Mouse (Mus musculus): ENCODE data around the gene Gapdhs. TPM values are rescaled to one million over a fixed set of nuclear protein-coding genes. Genes with fewer than 3 reads are reported as not detected.
"Not testable (repeated sequence)": the region's sequence is repeated elsewhere in the genome, so short reads cannot be mapped to it uniquely, and the experiment has no call there.

Gapdhs gene
- total RNA-seq (2014; fragmentation: Nextera tagmentation), result not detected in 2 replicates
- total RNA-seq (2017), result not detected in 2 replicates
- not detected in 2 replicates for polyA plus RNA-seq (2012)

DNA sequence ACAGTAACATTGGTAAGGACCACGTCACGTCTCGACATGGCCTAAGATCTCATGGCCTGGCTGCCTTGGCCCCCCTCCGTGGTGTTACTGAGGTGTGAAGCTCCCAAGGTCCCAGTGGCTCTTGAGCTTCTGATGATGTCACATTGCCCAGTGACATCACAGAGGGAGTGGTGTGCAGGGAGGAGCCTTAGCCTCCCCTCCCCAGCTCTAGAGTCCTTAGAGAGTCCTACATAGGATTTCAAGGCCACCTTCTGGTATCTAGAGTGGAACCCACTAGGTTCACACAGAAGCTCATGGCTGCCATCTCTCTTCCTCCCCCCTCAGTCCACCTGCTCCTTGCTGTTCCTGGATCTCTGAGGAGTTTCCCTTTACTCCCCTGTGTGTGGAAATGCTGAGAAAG lies at the start of gene Gapdhs:
Gene Gapdhs (minus strand): TSS at position 65 of the 400 bp plus-strand sequence.
- H3K9me3 ChIP-seq (replicated peaks); H3K4me1 ChIP-seq (ENCODE audit: insufficient read depth, low read depth, low read length); H3K27me3 ChIP-seq (ENCODE audit: insufficient read depth, low read length); DNase-seq (ENCODE audit: low spot score); ATAC-seq (ENCODE audit: extremely low read depth, insufficient number of reproducible peaks, low FRiP score, poor library complexity, severe bottlenecking); H3K4me3 ChIP-seq (ENCODE audit: low read depth, low read length): not testable (repeated sequence)
- peaks cover 27% of the 10 kb centered on the region for H3K36me3 ChIP-seq (replicated peaks)

GRCm38 (mm10) chr7:30791921-30792320 lies 48.4 kb upstream of the Gapdhs start:
- ATAC-seq (ENCODE audit: extremely low read depth, insufficient number of reproducible peaks, low FRiP score, poor library complexity, severe bottlenecking) (no peak), DNase-seq (ENCODE audit: low spot score) (no peak)
- Histone ChIP-seq H3K36me3 (replicated peaks) (no peaks in the 10 kb centered on the region), H3K4me1 (ENCODE audit: insufficient read depth, low read depth, low read length) (no peaks in the 10 kb centered on the region), H3K27me3 (ENCODE audit: insufficient read depth, low read length) (no peaks in the 10 kb centered on the region), H3K4me3 (ENCODE audit: low read depth, low read length) (no peak overlapping the region), H3K9me3 (replicated peaks) (no peaks in the 10 kb centered on the region)
- no peak for TF ChIP-seq CTCF (IDR thresholded peaks at IDR 0.05; ENCODE audit: low read depth, low read length)
- no peak for TF ChIP-seq TAL1 (conservative IDR thresholded peaks at IDR 0.05; ENCODE audit: low read depth, low read length)
- no peak for TF ChIP-seq POLR2AphosphoS5 (IDR thresholded peaks at IDR 0.05; ENCODE audit: insufficient replicate concordance, low read depth, low read length)
- no peak for TF ChIP-seq GATA2 (IDR thresholded peaks at IDR 0.05; ENCODE audit: borderline replicate concordance, low read depth, low read length)
- no peak for TF ChIP-seq GATA1 (IDR thresholded peaks at IDR 0.05; ENCODE audit: borderline replicate concordance, low read length)

DNA sequence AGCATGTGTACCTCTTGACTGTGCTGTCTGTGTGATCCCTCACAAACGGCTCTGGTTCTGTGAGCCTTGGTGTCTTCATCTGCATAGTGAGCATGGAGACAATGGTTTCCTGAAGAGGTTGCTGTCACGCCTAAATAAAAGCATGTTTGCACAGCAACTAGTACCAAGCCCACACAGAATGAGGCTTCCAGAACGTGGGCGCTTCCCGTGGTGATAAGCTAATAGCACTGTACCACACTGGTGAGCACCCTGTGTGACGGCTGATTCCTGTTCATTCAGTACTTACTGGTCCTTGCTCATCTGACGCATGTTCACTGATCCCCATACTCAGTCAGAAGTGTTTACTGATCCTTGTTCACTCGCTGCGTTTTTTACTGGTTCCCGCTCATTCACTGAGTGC lies 46.7 kb upstream of the Gapdhs start:
- TF ChIP-seq CTCF (IDR thresholded peaks at IDR 0.05; ENCODE audit: low read depth, low read length) (no peak), GATA2 (IDR thresholded peaks at IDR 0.05; ENCODE audit: borderline replicate concordance, low read depth, low read length) (no peak), POLR2AphosphoS5 (IDR thresholded peaks at IDR 0.05; ENCODE audit: insufficient replicate concordance, low read depth, low read length) (no peak), GATA1 (IDR thresholded peaks at IDR 0.05; ENCODE audit: borderline replicate concordance, low read length) (no peak), TAL1 (conservative IDR thresholded peaks at IDR 0.05; ENCODE audit: low read depth, low read length) (no peak)
- DNase-seq (ENCODE audit: low spot score) (no peak), ATAC-seq (ENCODE audit: extremely low read depth, insufficient number of reproducible peaks, low FRiP score, poor library complexity, severe bottlenecking) (no peak)
- H3K9me3 ChIP-seq (replicated peaks), result no peaks in the 10 kb centered on the region
- H3K4me3 ChIP-seq (ENCODE audit: low read depth, low read length), result no peak overlapping the region
- H3K27me3 ChIP-seq (ENCODE audit: insufficient read depth, low read length), result no peaks in the 10 kb centered on the region
- no peaks in the 10 kb centered on the region for H3K36me3 ChIP-seq (replicated peaks)
- no peaks in the 10 kb centered on the region for H3K4me1 ChIP-seq (ENCODE audit: insufficient read depth, low read depth, low read length)

- Histone ChIP-seq H3K9me3 (replicated peaks) (no peaks in the 10 kb centered on the region), H3K36me3 (replicated peaks) (no peaks in the 10 kb centered on the region), H3K4me1 (ENCODE audit: insufficient read depth, low read depth, low read length) (no peaks in the 10 kb centered on the region), H3K4me3 (ENCODE audit: low read depth, low read length) (no peak within 1 kb of the TSS), H3K27me3 (ENCODE audit: insufficient read depth, low read length) (no peaks in the 10 kb centered on the region; the same call in 1 of the 2 replicates)
- ATAC-seq (ENCODE audit: extremely low read depth, insufficient number of reproducible peaks, low FRiP score, poor library complexity, severe bottlenecking) (no peak), DNase-seq (ENCODE audit: low spot score) (no peak)
- no peak for TF ChIP-seq POLR2AphosphoS5 (IDR thresholded peaks at IDR 0.05; ENCODE audit: insufficient replicate concordance, low read depth, low read length)
- TF ChIP-seq CTCF (IDR thresholded peaks at IDR 0.05; ENCODE audit: low read depth, low read length), result no peak
- no peak for TF ChIP-seq GATA1 (IDR thresholded peaks at IDR 0.05; ENCODE audit: borderline replicate concordance, low read length)
- TF ChIP-seq GATA2 (IDR thresholded peaks at IDR 0.05; ENCODE audit: borderline replicate concordance, low read depth, low read length), result no peak
- no peak for TF ChIP-seq TAL1 (conservative IDR thresholded peaks at IDR 0.05; ENCODE audit: low read depth, low read length)
These were observed 44.0 kb upstream of the Gapdhs start, which contains the start of gene Krtdap for GRCm38 (mm10) chr7:30787377-30788022. TSS of gene Krtdap (plus strand) at chr7:30787896.

DNA sequence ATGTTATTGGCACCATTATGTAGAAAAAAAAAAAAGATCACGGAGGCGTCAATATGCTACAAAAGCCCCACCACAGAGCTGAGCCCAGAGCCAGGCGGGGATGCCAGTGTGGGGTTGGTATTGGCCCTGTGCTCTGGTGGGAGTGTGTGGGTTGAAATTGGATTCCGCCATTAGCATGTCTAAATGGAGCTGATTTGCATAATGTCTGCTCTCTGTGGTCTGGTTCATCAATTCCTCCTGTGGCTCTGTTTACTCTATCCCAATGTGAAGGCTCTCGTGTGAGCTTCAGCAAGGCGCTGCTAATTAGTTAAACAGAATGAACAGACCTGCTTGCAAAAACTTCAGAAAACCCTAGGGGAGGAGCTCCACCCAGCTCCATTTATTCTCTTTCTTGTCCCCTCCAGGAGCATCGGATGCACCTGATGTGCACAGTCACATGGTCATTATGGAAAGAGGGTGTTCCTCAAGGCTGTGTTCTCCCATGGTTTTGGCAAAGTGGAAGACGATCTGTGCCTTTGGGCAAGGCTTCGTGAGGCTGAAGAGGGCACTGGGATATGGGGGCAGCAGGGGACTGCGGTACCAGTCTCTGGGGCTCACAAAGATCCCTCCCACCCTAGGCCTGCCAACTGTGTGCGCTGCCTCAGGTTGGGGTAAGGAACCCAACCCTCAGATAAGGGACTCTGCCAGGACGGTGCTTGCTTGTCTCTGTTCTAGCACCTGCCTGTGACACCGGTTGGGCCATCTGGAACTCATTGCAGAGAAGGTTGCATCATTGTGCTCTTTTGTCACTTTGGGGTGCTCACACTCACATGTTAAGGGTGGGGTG lies 42.5 kb upstream of the Gapdhs start:
- no peak for DNase-seq (ENCODE audit: low spot score)
- Histone ChIP-seq H3K4me1 (ENCODE audit: insufficient read depth, low read depth, low read length) (no peaks in the 10 kb centered on the region), H3K4me3 (ENCODE audit: low read depth, low read length) (no peak overlapping the region), H3K9me3 (replicated peaks) (no peaks in the 10 kb centered on the region), H3K36me3 (replicated peaks) (no peaks in the 10 kb centered on the region), H3K27me3 (ENCODE audit: insufficient read depth, low read length) (no peaks in the 10 kb centered on the region; the same call in 1 of the 2 replicates)
- ATAC-seq (ENCODE audit: extremely low read depth, insufficient number of reproducible peaks, low FRiP score, poor library complexity, severe bottlenecking), result no peak
- TF ChIP-seq POLR2AphosphoS5 (IDR thresholded peaks at IDR 0.05; ENCODE audit: insufficient replicate concordance, low read depth, low read length) (no peak), GATA2 (IDR thresholded peaks at IDR 0.05; ENCODE audit: borderline replicate concordance, low read depth, low read length) (no peak), TAL1 (conservative IDR thresholded peaks at IDR 0.05; ENCODE audit: low read depth, low read length) (no peak), CTCF (IDR thresholded peaks at IDR 0.05; ENCODE audit: low read depth, low read length) (no peak), GATA1 (IDR thresholded peaks at IDR 0.05; ENCODE audit: borderline replicate concordance, low read length) (no peak)

GRCm38 (mm10) chr7:30785154-30785553 lies 41.7 kb upstream of the Gapdhs start:
- no peak for DNase-seq (ENCODE audit: low spot score)
- TF ChIP-seq POLR2AphosphoS5 (IDR thresholded peaks at IDR 0.05; ENCODE audit: insufficient replicate concordance, low read depth, low read length), result no peak
- TF ChIP-seq GATA2 (IDR thresholded peaks at IDR 0.05; ENCODE audit: borderline replicate concordance, low read depth, low read length), result no peak
- no peak for TF ChIP-seq TAL1 (conservative IDR thresholded peaks at IDR 0.05; ENCODE audit: low read depth, low read length)
- TF ChIP-seq CTCF (IDR thresholded peaks at IDR 0.05; ENCODE audit: low read depth, low read length), result no peak
- TF ChIP-seq GATA1 (IDR thresholded peaks at IDR 0.05; ENCODE audit: borderline replicate concordance, low read length), result no peak
- H3K27me3 ChIP-seq (ENCODE audit: insufficient read depth, low read length), result no peaks in the 10 kb centered on the region; the same call in 1 of the 2 replicates
- no peak for ATAC-seq (ENCODE audit: extremely low read depth, insufficient number of reproducible peaks, low FRiP score, poor library complexity, severe bottlenecking)
- H3K9me3 ChIP-seq (replicated peaks), result no peaks in the 10 kb centered on the region
- H3K4me3 ChIP-seq (ENCODE audit: low read depth, low read length), result no peak overlapping the region
- H3K36me3 ChIP-seq (replicated peaks), result no peaks in the 10 kb centered on the region
- no peaks in the 10 kb centered on the region for H3K4me1 ChIP-seq (ENCODE audit: insufficient read depth, low read depth, low read length)

Data from G1E (cell line).